Mouse (Mus musculus) hindbrain, embryonic 15.5 days (tissue): Measurements from ENCODE around the gene Pbx2. TPM values are rescaled to one million over a fixed set of nuclear protein-coding genes. Genes with fewer than 3 reads are reported as not detected.
A peak's percentile ranks its signal among the peaks of the same experiment; 100 is the strongest.

Experiments used
- ATAC-seq: fragments of 200-750 bp; cut with Nextera tagmentation; 2 replicates; pipeline ENCODE4 v1.8.0; 2017; ENCODE audit warnings: low read depth, moderate number of reproducible peaks, moderate TSS enrichment; ENCODE audit not compliant: low FRiP score
- H3K27ac ChIP-seq: fragments of 300-500 bp; sonication (generic); replicated peaks from 2 replicates; pipeline ENCODE4 v1.5.1; 2015; ENCODE audit warnings: mild to moderate bottlenecking, inconsistent platforms
- H3K27me3 ChIP-seq: fragments of 300-500 bp; sonication (generic); 2 replicates; pipeline ENCODE4 v1.6.1; 2015; ENCODE audit warnings: control low read depth, inconsistent platforms
- H3K36me3 ChIP-seq: fragments of 300-500 bp; sonication (generic); 2 replicates; pipeline ENCODE4 v1.6.1; 2015; ENCODE audit warnings: control low read depth, inconsistent platforms
- H3K4me1 ChIP-seq: fragments of 300-500 bp; sonication (generic); replicated peaks from 2 replicates; pipeline ENCODE4 v1.6.1; 2015; ENCODE audit warnings: control low read depth, inconsistent platforms
- H3K4me2 ChIP-seq: fragments of 300-500 bp; sonication (generic); 2 replicates; pipeline ENCODE4 v1.6.1; 2015; ENCODE audit warnings: moderate library complexity, mild to moderate bottlenecking, inconsistent platforms
- H3K4me3 ChIP-seq: fragments of 300-500 bp; sonication (generic); 2 replicates; pipeline ENCODE4 v1.5.1; 2015; ENCODE audit warnings: mild to moderate bottlenecking, inconsistent platforms
- H3K9ac ChIP-seq: fragments of 300-500 bp; sonication (generic); 2 replicates; pipeline ENCODE4 v1.6.1; 2015; ENCODE audit warnings: inconsistent platforms
- H3K9me3 ChIP-seq: fragments of 300-500 bp; sonication (generic); 2 replicates; pipeline ENCODE4 v1.6.1; 2016; ENCODE audit warnings: control low read depth, inconsistent platforms
- WGBS: fragments of 180-500 bp; shearing (Covaris S2); methylation state at CpG from one replicate; pipeline ENCODE4 v1.1.7; 2015; 5-methylcytosine and 5-hydroxymethylcytosine counted together
- polyA plus RNA-seq: library from polyadenylated mRNA; unstranded; fragments of >200 nt; fragmentation: Nextera tagmentation; extraction: Ambion mirVana; gene quantifications from 2 replicates; pipeline ENCODE4 v1.2.1, GENCODE M21; 2015

Gene Pbx2
- polyA plus RNA-seq, 1 experiment from 2014 or later = 8.9 TPM

- Histone ChIP-seq H3K4me2 (peak overlapping the region; percentile 89), H3K4me3 (peak overlapping the region; percentile 85), H3K4me1 (peaks cover 67% of the 10 kb centered on the region), H3K27ac (peak overlapping the region; percentile 98), H3K27me3 (no peaks in the 10 kb centered on the region), H3K9me3 (no peaks in the 10 kb centered on the region), H3K36me3 (peaks cover 17% of the 10 kb centered on the region), H3K9ac (peak overlapping the region; percentile 95)
- WGBS = 2% methylated on average over 25 of the region's 32 CpGs
- ATAC-seq = peak; percentile 20; the same call in 1 of the 2 replicates
These were observed 1.8 kb downstream of the Pbx2 start for GRCm38 (mm10) chr17:34592581-34593549.

- no peaks in the 10 kb centered on the region for H3K27me3 ChIP-seq
- H3K4me3 ChIP-seq = peak overlapping the region; percentile 85
- H3K36me3 ChIP-seq = peaks cover 17% of the 10 kb centered on the region
- ATAC-seq = no peak
- WGBS = 47% methylated on average over 34 of the region's 34 CpGs
- peaks cover 57% of the 10 kb centered on the region for H3K4me1 ChIP-seq
- H3K9ac ChIP-seq = peak overlapping the region; percentile 95
- peak overlapping the region; percentile 89 for H3K4me2 ChIP-seq
- H3K27ac ChIP-seq = peak overlapping the region; percentile 98
- no peaks in the 10 kb centered on the region for H3K9me3 ChIP-seq
These were observed 2.9 kb downstream of the Pbx2 start for GRCm38 (mm10) chr17:34593752-34594525.

- 78% methylated on average over 8 of the region's 8 CpGs for WGBS
- Histone ChIP-seq H3K9me3 (no peaks in the 10 kb centered on the region), H3K27ac (no peak overlapping the region), H3K9ac (no peak overlapping the region), H3K27me3 (no peaks in the 10 kb centered on the region), H3K4me3 (no peak overlapping the region), H3K4me1 (peaks cover 39% of the 10 kb centered on the region), H3K36me3 (peaks cover 26% of the 10 kb centered on the region), H3K4me2 (no peak overlapping the region)
- ATAC-seq = no peak
These were observed 5.0 kb downstream of the Pbx2 start for GRCm38 (mm10) chr17:34596098-34596497.

- WGBS = 31% methylated on average over 6 of the region's 6 CpGs
- ATAC-seq = no peak
- no peak within 1 kb of the TSS for H3K9ac ChIP-seq
These were observed 6.6 kb downstream of the Pbx2 start, which contains the start of gene Ager for GRCm38 (mm10) chr17:34597566-34598095. TSS of gene Ager (plus strand) at chr17:34597862.

GRCm38 (mm10) chr17:34599891-34600290 is 8.8 kb downstream of the Pbx2 start:
- 74% methylated on average over 9 of the region's 9 CpGs for WGBS
- H3K4me2 ChIP-seq = no peak overlapping the region
- no peaks in the 10 kb centered on the region for H3K27me3 ChIP-seq
- H3K4me3 ChIP-seq = no peak overlapping the region
- peaks cover 25% of the 10 kb centered on the region for H3K36me3 ChIP-seq
- no peak overlapping the region for H3K9ac ChIP-seq
- H3K9me3 ChIP-seq = no peaks in the 10 kb centered on the region
- H3K4me1 ChIP-seq = peaks cover 29% of the 10 kb centered on the region
- no peak overlapping the region for H3K27ac ChIP-seq
- ATAC-seq = no peak

More at GRCm38 (mm10) chr17:34597566-34598095, 6.6 kb downstream of the Pbx2 start, which contains the start of gene Ager:
- peaks cover 31% of the 10 kb centered on the region for H3K36me3 ChIP-seq
- H3K27me3 ChIP-seq = no peaks in the 10 kb centered on the region
- H3K27ac ChIP-seq = no peak within 1 kb of the TSS
- no peak within 1 kb of the TSS for H3K4me2 ChIP-seq
- H3K4me1 ChIP-seq = peaks cover 41% of the 10 kb centered on the region
- H3K9me3 ChIP-seq = no peaks in the 10 kb centered on the region
- H3K4me3 ChIP-seq = no peak within 1 kb of the TSS

- peak overlapping the region; percentile 58; the same call in 1 of the 2 replicates for H3K4me3 ChIP-seq
- H3K4me1 ChIP-seq = peaks cover 30% of the 10 kb centered on the region
- ATAC-seq = no peak
- H3K9me3 ChIP-seq = no peaks in the 10 kb centered on the region
- WGBS = 89% methylated on average over 12 of the region's 12 CpGs
- H3K9ac ChIP-seq = no peak overlapping the region
- H3K4me2 ChIP-seq = peak overlapping the region; percentile 85
- H3K27me3 ChIP-seq = no peaks in the 10 kb centered on the region
- peaks cover 14% of the 10 kb centered on the region for H3K36me3 ChIP-seq
- no peak overlapping the region for H3K27ac ChIP-seq
These were observed 10.7 kb downstream of the Pbx2 start for GRCm38 (mm10) chr17:34601796-34602195.

GRCm38 (mm10) chr17:34603375-34604060 is 12.5 kb downstream of the Pbx2 start, which contains the start of gene Rnf5:
TSS of gene Rnf5 (minus strand) at chr17:34603690.
- Histone ChIP-seq H3K9ac (peak within 1 kb of the TSS; percentile 87), H3K36me3 (peaks cover 14% of the 10 kb centered on the region), H3K27ac (peak within 1 kb of the TSS; percentile 95), H3K4me1 (peaks cover 47% of the 10 kb centered on the region), H3K4me3 (peak within 1 kb of the TSS; percentile 67), H3K9me3 (no peaks in the 10 kb centered on the region), H3K4me2 (peak within 1 kb of the TSS; percentile 92), H3K27me3 (no peaks in the 10 kb centered on the region)
- peak; percentile 94 for ATAC-seq
- WGBS = under 1% methylated on average over 30 of the region's 30 CpGs

- peak within 1 kb of the TSS; percentile 92 for H3K4me2 ChIP-seq
- no peaks in the 10 kb centered on the region for H3K27me3 ChIP-seq
- peak; percentile 91 for ATAC-seq
- H3K9ac ChIP-seq = peak within 1 kb of the TSS; percentile 87
- 0% methylated on average over 35 of the region's 35 CpGs for WGBS
- peak within 1 kb of the TSS; percentile 95 for H3K27ac ChIP-seq
- no peaks in the 10 kb centered on the region for H3K9me3 ChIP-seq
- H3K4me3 ChIP-seq = peak within 1 kb of the TSS; percentile 67
- H3K4me1 ChIP-seq = peaks cover 53% of the 10 kb centered on the region
- H3K36me3 ChIP-seq = peaks cover 14% of the 10 kb centered on the region
These were observed 13.0 kb downstream of the Pbx2 start, which contains the start of gene Agpat1 for GRCm38 (mm10) chr17:34604061-34604508. TSS of gene Agpat1 (plus strand) at chr17:34604262.

GRCm38 (mm10) chr17:34604511-34605237 is 13.6 kb downstream of the Pbx2 start:
- peak overlapping the region; percentile 92 for H3K4me2 ChIP-seq
- H3K9ac ChIP-seq = peak overlapping the region; percentile 87
- WGBS = 16% methylated on average over 24 of the region's 24 CpGs
- no peak for ATAC-seq
- H3K9me3 ChIP-seq = no peaks in the 10 kb centered on the region
- peak overlapping the region; percentile 67 for H3K4me3 ChIP-seq
- H3K27me3 ChIP-seq = no peaks in the 10 kb centered on the region
- peaks cover 14% of the 10 kb centered on the region for H3K36me3 ChIP-seq
- H3K27ac ChIP-seq = peak overlapping the region; percentile 95
- H3K4me1 ChIP-seq = peaks cover 56% of the 10 kb centered on the region

GRCm38 (mm10) chr17:34605609-34606008 is 14.5 kb downstream of the Pbx2 start:
- no peaks in the 10 kb centered on the region for H3K27me3 ChIP-seq
- no peaks in the 10 kb centered on the region for H3K9me3 ChIP-seq
- 0% methylated on average over 28 of the region's 30 CpGs for WGBS
- H3K36me3 ChIP-seq = peaks cover 8% of the 10 kb centered on the region
- peak overlapping the region; percentile 95 for H3K27ac ChIP-seq
- H3K4me1 ChIP-seq = peaks cover 56% of the 10 kb centered on the region
- H3K4me3 ChIP-seq = peak overlapping the region; percentile 67
- peak; percentile 49 for ATAC-seq
- peak overlapping the region; percentile 92 for H3K4me2 ChIP-seq
- H3K9ac ChIP-seq = peak overlapping the region; percentile 87
